Mouse (Mus musculus) kidney, postnatal 4 days (tissue): ENCODE results near the gene Zfp651.

Experiments used
- DNase-seq, 2 experiments: peaks; one replicate each; pipeline ENCODE4 v3.0.0; 2021; ENCODE audit warnings: mixed read lengths in 2 of 2

Gene Zfp651

DNA sequence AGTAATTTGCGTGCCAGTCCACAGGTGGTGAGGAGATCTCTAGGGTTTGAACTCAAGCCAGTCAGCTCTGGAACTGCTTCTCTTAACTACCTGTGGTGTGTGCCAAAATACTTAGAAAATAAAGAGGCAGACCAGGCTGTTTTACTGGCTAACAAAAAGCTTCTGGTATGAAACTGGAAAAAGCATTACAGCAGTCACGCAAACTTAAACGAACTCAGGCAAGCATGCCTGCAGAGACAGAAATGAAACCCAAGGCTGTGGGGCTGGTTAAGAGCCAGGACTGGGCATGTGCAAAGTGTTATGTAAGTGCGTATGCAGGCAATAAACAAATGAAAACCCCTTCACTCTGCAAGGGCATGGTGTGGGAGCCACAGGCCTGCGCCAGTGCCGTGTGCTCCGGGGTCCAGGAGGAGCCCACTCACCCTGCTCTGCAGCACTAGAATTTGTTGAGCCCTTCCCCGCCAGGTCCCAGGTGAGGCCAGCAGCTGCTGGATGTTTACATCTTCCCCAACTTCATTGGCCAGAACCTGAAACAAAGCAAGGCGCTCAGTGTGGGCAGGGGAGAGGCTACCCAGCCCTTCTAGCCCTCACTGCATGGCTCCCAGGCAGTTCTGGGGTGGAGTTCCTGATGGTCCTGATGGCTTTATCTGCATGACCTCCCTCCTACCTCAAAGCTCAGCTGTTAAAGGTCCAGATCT lies 60.1 kb downstream of the Zfp651 start:
- DNase-seq = no peak

- DNase-seq = no peak
Observed at GRCm38 (mm10) chr9:121819771-121820471, 60.8 kb downstream of the Zfp651 start.

DNA sequence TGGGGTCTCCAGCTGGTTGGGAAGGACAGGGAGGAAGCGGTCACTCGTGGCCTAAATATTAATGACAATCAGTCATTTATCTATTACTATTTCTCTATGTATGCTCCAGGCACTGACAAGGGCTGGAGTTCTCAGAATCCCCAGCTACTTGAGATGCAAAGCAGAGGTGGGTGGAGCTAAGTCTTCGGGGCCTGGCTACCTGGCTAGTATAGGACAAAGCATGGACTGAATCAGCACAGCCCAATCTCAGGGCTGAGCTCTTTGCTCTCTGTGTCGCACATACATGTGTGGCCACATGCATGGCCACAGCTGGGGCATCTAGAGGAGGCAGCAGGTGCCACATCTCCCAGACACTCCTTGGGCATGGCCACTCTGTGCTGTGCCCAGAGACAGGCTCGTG lies 61.6 kb downstream of the Zfp651 start:
- no peak for DNase-seq
